Mouse (Mus musculus): ENCODE data around the gene AC134908.4. TPM values are rescaled to one million over a fixed set of nuclear protein-coding genes. Genes with fewer than 3 reads are reported as not detected.

The AC134908.4 gene
- total and polyA plus RNA-seq, 2 experiments = 0.28 to 0.37 TPM

DNA sequence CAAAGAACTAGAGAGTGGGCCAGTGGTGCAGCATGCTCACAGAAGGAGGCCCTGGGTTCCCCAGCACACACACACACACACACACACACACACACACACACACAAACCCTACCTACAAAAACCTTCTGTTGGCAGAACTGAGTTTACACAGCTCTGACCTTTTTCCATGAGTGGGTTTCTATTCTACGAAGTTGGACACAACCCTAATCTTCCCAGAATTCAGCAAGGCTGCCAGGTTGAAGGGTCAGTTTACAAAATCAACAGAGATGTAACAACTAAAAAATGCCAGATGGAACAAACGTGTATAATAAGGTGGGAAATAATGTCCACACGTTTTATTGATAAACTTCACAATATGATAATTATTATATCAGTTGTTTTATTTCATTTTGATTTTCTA lies 37.8 kb downstream of the AC134908.4 start:
- WGBS = 25% methylated on average over 3 of the region's 3 CpGs
- H3K79me2 ChIP-seq (ENCODE audit: control insufficient read depth, insufficient read depth, low read length) = no peaks in the 10 kb centered on the region
- no peaks in the 10 kb centered on the region for H3K4me1 ChIP-seq (ENCODE audit: control insufficient read depth, insufficient read depth, low read length)
- no peak overlapping the region for H3K4me3 ChIP-seq (ENCODE audit: insufficient read depth, low read depth, low read length)
- no peaks in the 10 kb centered on the region for H3K27me3 ChIP-seq (ENCODE audit: control insufficient read depth, insufficient read depth, low read length)
- H3K9ac ChIP-seq (ENCODE audit: low read depth, low read length) = no peak overlapping the region
- TF ChIP-seq CTCF (IDR thresholded peaks at IDR 0.05; ENCODE audit: low read depth, low read length) (no peak), POLR2A (IDR thresholded peaks at IDR 0.05; ENCODE audit: extremely low read depth, insufficient read depth, low read length) (no peak)
- DNase-seq (ENCODE audit: extremely low read depth, low read depth, low spot score) = no peak
- H3K36me3 ChIP-seq (ENCODE audit: control insufficient read depth, insufficient read depth, low read length) = no peaks in the 10 kb centered on the region
- H3K27ac ChIP-seq (replicated peaks; ENCODE audit: insufficient read depth, low read depth, low read length) = no peak overlapping the region

DNA sequence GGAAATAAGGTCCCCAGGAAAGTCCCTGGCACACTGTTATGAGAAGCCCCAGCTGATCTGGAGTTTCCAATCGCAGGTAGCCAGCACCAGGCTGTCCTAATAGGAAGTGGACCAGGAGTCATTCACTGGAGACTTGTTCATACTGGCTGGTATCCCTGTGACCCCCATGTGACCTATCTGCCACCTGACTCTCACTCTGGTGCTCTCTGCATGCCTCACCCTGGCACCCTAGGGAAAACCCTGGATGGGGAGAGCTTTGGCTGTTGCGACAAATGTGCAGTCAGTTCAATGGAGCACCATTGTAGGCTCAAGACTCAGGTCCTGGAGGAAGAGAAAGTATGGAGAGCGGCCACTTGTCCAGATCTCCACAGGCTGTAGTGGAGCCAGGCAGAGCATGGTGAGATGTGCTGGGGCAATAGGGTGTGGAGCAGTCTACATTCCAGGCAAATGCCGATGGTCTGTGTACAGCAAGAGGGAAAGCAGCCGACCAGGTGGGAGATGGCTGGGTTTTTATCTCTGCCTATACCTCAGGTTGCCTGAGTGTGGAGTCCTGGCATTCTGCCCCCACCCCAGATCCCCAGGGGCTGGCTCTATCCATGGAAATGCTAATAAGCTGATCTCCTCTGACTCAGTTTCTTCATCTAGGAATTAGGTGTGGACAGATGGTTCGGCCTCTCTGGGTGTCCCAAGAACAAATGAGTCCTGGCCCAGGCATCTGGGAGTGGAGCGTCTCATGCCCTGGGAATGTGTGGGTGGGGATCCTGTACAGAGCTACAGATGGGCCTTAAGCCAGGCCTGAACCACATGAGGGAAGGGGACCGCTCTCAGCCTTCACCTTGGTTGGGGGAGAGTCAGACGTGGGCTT lies 38.8 kb downstream of the AC134908.4 start:
- Histone ChIP-seq H3K27ac (replicated peaks; ENCODE audit: insufficient read depth, low read depth, low read length) (no peak overlapping the region), H3K36me3 (ENCODE audit: control insufficient read depth, insufficient read depth, low read length) (no peaks in the 10 kb centered on the region)
- WGBS = 75% methylated on average over 9 of the region's 9 CpGs

DNA sequence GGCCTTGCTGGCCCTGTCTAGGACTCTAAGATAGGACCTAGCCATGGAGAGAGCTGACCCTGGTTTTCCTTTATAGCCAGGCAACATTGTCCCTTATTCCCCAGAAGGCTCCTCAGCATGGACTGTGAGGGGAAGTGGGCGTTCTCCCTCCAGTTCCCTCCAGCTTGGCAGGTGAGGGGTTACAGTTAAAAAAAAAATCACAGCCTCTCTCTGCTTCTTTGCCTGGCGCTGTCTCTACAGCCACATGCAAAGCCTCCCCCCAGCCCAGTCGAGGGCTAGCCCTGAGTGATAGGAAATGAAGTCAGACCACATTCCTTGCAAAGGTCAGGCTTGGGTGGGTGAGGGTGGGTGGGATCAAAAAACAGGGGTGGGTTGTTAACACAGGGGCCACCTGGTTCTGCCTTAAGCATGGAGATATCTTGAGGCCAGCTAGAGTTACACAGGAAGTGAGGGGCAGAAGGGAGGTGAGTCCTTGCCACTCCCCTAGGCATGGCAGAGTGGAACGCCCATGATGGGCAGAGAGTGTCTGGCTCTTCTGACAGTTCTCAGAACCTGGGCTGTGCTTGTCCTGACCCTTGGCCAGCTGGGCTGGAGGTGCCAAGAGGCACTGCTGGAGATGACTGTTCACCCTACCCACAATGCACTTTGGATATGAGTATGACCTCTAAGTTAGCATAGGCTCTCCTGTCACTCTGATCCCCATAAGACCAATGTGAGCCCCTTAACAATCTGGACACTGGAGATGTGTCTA lies 39.7 kb downstream of the AC134908.4 start:
- TF ChIP-seq CTCF (IDR thresholded peaks at IDR 0.05; ENCODE audit: low read depth, low read length) (no peak), POLR2A (IDR thresholded peaks at IDR 0.05; ENCODE audit: extremely low read depth, insufficient read depth, low read length) (no peak)
- Histone ChIP-seq H3K36me3 (ENCODE audit: control insufficient read depth, insufficient read depth, low read length) (no peaks in the 10 kb centered on the region), H3K9ac (ENCODE audit: low read depth, low read length) (no peak overlapping the region), H3K4me1 (ENCODE audit: control insufficient read depth, insufficient read depth, low read length) (no peaks in the 10 kb centered on the region), H3K4me3 (ENCODE audit: insufficient read depth, low read depth, low read length) (no peak overlapping the region), H3K27ac (replicated peaks; ENCODE audit: insufficient read depth, low read depth, low read length) (no peak overlapping the region), H3K27me3 (ENCODE audit: control insufficient read depth, insufficient read depth, low read length) (no peaks in the 10 kb centered on the region), H3K79me2 (ENCODE audit: control insufficient read depth, insufficient read depth, low read length) (no peaks in the 10 kb centered on the region)
- 39% methylated on average over 4 of the region's 4 CpGs for WGBS
- DNase-seq (ENCODE audit: extremely low read depth, low read depth, low spot score) = no peak

More for the DNA sequence above, 38.8 kb downstream of the AC134908.4 start:
- Histone ChIP-seq H3K79me2 (ENCODE audit: control insufficient read depth, insufficient read depth, low read length) (no peaks in the 10 kb centered on the region), H3K4me3 (ENCODE audit: insufficient read depth, low read depth, low read length) (no peak overlapping the region), H3K4me1 (ENCODE audit: control insufficient read depth, insufficient read depth, low read length) (no peaks in the 10 kb centered on the region), H3K9ac (ENCODE audit: low read depth, low read length) (no peak overlapping the region), H3K27me3 (ENCODE audit: control insufficient read depth, insufficient read depth, low read length) (no peaks in the 10 kb centered on the region)
- no peak for DNase-seq (ENCODE audit: extremely low read depth, low read depth, low spot score)
- TF ChIP-seq CTCF (IDR thresholded peaks at IDR 0.05; ENCODE audit: low read depth, low read length) (no peak), POLR2A (IDR thresholded peaks at IDR 0.05; ENCODE audit: extremely low read depth, insufficient read depth, low read length) (no peak)

DNA sequence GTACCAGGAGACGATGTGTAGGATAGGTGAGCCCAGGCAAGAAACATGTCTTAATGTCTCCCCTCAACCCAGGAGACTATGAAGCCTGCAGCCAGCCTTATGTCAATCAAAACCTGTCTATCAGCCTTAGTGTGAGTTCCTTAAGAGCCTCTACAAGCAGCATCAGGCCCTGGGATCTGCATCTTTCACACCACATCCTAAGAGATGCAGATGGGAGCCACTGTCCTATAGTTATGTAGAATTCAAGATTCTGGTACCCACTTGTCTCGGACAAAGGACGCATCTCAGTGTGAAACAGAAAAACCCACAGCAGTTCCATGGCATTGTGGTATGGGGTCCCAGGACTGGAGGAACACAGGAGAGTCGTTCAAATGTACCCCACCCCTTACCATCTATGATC lies 40.4 kb downstream of the AC134908.4 start:
- Histone ChIP-seq H3K9ac (ENCODE audit: low read depth, low read length) (no peak overlapping the region), H3K36me3 (ENCODE audit: control insufficient read depth, insufficient read depth, low read length) (no peaks in the 10 kb centered on the region), H3K4me3 (ENCODE audit: insufficient read depth, low read depth, low read length) (no peak overlapping the region), H3K4me1 (ENCODE audit: control insufficient read depth, insufficient read depth, low read length) (no peaks in the 10 kb centered on the region), H3K79me2 (ENCODE audit: control insufficient read depth, insufficient read depth, low read length) (no peaks in the 10 kb centered on the region), H3K27me3 (ENCODE audit: control insufficient read depth, insufficient read depth, low read length) (no peaks in the 10 kb centered on the region), H3K27ac (replicated peaks; ENCODE audit: insufficient read depth, low read depth, low read length) (no peak overlapping the region)
- 76% methylated on average over 4 of the region's 4 CpGs for WGBS
- TF ChIP-seq POLR2A (IDR thresholded peaks at IDR 0.05; ENCODE audit: extremely low read depth, insufficient read depth, low read length) = no peak
- no peak for TF ChIP-seq CTCF (IDR thresholded peaks at IDR 0.05; ENCODE audit: low read depth, low read length)
- no peak for DNase-seq (ENCODE audit: extremely low read depth, low read depth, low spot score)

DNA sequence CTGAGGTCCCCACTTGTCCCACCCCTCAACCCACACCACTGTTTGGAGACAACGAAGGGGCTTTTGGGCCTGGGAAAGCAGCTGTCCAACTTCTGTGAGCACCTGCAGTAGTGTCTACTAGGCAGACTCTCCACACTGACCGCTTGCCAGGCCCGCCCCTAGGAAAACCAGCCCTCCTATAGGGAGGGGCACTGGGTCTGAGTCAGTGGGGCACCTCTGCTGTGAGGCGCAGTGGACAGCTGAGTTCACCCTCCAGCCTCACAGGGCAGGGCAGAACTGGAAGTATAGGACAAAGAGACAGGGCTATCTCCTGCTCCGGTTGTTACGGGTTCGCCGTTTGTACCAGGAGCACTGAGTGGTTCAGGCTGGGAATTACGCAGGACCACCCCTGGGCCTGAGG lies 41.2 kb downstream of the AC134908.4 start, which contains the start of gene Msln:
Msln (minus strand) TSS at position 138 of the 400 bp plus-strand sequence.
- Histone ChIP-seq H3K36me3 (ENCODE audit: control insufficient read depth, insufficient read depth, low read length) (no peaks in the 10 kb centered on the region), H3K27ac (replicated peaks; ENCODE audit: insufficient read depth, low read depth, low read length) (no peak within 1 kb of the TSS), H3K79me2 (ENCODE audit: control insufficient read depth, insufficient read depth, low read length) (no peaks in the 10 kb centered on the region), H3K4me1 (ENCODE audit: control insufficient read depth, insufficient read depth, low read length) (no peaks in the 10 kb centered on the region), H3K27me3 (ENCODE audit: control insufficient read depth, insufficient read depth, low read length) (no peaks in the 10 kb centered on the region), H3K9ac (ENCODE audit: low read depth, low read length) (no peak within 1 kb of the TSS), H3K4me3 (ENCODE audit: insufficient read depth, low read depth, low read length) (no peak within 1 kb of the TSS)
- TF ChIP-seq POLR2A (IDR thresholded peaks at IDR 0.05; ENCODE audit: extremely low read depth, insufficient read depth, low read length) = no peak
- no peak for TF ChIP-seq CTCF (IDR thresholded peaks at IDR 0.05; ENCODE audit: low read depth, low read length)
- DNase-seq (ENCODE audit: extremely low read depth, low read depth, low spot score) = no peak
- 88% methylated on average over 9 of the region's 9 CpGs for WGBS

Data from liver, adult 2 months (tissue).